Mouse (Mus musculus) megakaryocyte, embryonic 14.5 days (primary cell): ENCODE measurements at regions not wholly inside any gene's neighbourhood (a gene's known extent, or its start where the extent isn't known, plus 50 kb on each side); places are given as distances from the start of the nearest gene placed in this dataset.

Experiments
- FLI1 ChIP-seq: IDR thresholded peaks from 2 replicates; pipeline ENCODE4 v1.6.1; 2012; ENCODE audit warnings: low read length, inconsistent platforms, mixed read lengths
- GATA1 ChIP-seq: IDR thresholded peaks from 3 replicates; pipeline ENCODE4 v1.6.1; 2012; ENCODE audit warnings: mixed read lengths, low read length, inconsistent platforms, borderline replicate concordance

DNA sequence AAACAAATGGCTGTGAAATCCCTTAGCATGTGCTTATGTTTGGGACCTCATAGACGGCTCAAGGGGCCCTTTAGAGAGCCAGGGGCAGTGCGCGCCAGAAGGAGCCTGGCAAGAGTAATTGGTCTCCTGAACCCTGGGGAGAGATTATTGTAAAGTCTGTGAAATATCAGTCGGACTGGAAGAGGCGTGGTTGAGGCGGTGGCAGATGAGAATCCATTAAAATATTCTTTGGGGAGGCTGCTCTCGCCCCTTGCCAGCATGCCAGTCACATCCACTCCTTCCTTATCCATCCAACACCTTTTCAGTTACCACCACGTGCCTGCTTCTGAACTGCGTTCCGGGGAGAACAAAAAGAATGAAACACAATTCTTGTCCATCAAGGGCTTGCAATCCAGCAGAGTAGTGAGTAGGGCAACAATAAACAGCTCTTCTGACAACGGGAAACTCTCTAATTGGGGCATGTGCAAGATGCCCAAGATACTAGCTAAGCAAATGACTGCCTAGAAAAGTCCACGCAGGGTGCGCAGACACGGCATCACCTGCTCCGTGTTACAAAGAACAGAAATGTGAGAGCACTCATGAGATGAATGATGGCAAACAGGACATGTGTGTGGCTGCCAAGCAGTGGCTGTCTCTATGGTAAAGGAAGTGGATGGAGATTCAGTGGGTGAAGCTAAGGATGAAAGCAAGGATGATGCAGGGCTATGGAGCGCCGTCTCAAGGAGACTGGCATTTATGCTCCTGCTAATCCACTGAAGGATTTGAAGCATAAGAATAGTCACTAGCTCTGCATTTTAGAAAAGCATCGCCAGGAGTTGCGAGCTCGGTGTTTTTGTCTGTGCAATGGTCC lies 320.6 kb upstream of the Zfp462 start:
- TF ChIP-seq GATA1, result no peak
- no peak for TF ChIP-seq FLI1
